Mouse (Mus musculus): ENCODE measurements at regions not wholly inside any gene's neighbourhood (a gene's known extent, or its start where the extent isn't known, plus 50 kb on each side); places are given as distances from the start of the nearest gene placed in this dataset.
"Not testable (repeated sequence)": the region's sequence is repeated elsewhere in the genome, so short reads cannot be mapped to it uniquely, and the experiment has no call there.

DNA sequence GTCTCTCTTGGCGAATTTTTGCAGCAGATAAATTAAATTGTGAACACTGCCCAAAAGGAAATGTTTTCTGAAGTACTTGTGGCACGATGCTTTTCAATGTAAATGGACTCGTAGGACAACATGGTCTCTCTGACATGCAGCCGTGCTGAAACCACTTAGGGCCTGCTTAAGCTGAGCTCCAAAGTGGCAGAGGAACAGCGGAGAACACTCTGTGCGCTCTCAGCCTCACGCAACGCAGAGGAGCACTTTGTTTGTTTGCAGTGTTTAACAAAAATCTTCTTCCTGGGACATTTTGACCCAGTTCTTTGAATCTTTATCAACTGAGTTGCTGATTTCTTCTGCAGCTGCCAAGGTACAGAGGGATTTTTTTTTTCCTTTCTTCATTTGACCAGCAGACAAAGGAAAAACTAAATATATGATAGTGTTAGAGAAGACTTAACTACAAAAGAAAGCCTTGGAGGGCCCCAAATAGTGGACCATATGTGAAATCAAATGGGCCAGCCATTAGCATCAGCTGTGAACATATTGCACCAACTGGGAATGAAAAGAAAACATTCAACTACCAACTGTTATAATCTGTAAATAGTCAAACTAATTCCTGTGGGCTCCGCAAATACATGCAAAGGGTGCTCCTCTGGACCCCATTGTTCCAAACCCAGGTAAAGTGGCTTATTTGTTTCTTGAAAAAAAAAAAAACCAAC, 639.5 kb downstream of the Rwdd3 start:
- no peak for DNase-seq (ENCODE audit: low read depth, low spot score)

DNA sequence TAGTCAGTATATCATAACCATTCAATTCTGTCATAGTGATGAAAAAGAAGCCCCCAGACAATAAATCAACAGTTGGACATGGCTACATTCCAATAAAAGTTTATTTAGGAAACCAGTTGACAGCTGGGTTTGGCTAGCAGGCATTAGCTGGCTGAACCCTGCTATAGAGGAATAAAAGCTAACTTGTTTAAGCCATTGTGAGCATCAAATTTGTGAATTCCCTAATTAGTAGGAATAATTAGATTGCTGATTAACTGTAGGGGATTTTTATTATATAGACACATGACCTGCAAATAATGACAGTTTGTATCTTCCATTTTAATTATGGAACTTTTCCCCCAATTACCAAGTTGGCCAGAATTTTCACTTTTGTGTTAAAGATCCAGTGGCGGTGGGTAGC, 659.8 kb downstream of the Rwdd3 start:
- peak; percentile 3 for DNase-seq (ENCODE audit: low read depth, low spot score)

DNA sequence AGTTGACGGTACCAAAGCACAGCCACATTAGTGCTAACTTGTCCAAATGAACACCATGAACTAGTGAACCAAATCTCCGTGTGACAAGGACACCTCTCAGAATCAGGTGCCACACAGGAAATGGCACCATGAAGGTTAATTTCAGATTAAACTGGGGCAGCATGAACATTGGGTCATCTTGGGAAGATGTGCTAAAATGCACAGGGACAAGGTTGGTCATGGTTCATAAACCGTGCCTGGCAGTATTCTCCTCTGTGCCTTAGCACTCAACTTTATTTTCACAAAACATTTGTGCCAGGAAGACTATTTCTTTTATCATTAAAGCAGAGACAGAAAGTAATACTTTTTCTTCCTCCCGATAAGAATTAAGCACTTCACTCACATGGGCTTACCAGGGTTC, 672.6 kb downstream of the Rwdd3 start:
- DNase-seq (ENCODE audit: low read depth, low spot score): no peak

DNA sequence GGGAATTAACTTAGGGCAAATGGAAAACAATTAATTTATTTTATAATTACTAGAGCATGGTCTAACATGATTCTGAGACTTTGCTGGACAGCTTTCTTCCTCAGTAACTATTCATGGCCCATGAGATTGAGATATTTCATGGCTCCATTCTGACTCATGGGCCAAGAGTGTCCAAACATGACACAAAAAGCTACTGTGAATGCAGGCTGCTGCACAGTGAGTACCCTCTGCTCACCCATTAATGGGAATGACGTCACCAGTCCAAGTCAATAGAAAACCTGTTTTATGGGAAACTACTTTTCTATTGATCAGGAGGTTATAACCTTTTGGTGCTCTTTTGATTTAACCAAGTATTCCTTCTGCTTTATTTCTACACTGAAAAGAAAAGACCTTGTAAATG, 693.6 kb downstream of the Rwdd3 start:
- DNase-seq (ENCODE audit: low read depth, low spot score): no peak

DNA sequence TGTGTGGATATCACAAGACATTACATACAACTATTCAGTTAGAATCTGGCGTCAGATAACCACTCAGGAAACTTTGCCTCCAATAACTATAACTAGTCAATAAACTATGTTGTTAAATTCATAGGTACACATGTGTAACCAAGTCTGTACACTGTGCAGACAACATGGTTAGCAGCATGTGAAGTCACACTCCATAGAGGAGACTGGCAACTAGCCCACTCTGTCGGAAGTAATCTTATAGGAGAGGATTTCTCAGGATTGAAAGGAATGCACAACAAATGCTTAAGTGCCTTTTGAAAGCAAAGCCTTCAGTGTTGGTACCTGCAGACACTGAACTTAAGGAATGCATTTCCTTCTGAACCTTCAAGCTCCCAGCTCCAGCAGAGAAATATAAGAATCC, 693.0 kb upstream of the Ptbp2 start:
- no peak for DNase-seq (ENCODE audit: low read depth, low spot score)

DNA sequence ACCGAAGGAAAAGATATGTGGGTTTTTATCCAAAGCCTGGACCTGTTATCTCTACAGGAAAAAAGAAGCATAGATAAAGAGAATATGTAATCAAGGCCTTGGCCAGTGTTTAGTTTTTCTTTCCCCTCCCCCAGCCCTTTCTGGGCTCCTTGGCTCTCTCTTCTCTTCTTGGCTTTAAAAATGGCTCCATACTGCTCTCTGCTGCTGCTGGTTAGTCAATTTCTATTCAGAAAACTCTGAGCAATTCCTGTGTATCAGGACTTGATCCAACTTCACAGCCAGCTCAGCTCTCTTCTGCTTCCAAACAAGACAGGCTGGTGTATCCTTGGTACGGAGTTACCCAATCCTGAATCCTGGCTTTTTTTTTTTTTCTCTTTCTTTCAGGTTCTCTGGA, 689.4 kb upstream of the Ptbp2 start:
- DNase-seq (ENCODE audit: low read depth, low spot score): no peak

DNA sequence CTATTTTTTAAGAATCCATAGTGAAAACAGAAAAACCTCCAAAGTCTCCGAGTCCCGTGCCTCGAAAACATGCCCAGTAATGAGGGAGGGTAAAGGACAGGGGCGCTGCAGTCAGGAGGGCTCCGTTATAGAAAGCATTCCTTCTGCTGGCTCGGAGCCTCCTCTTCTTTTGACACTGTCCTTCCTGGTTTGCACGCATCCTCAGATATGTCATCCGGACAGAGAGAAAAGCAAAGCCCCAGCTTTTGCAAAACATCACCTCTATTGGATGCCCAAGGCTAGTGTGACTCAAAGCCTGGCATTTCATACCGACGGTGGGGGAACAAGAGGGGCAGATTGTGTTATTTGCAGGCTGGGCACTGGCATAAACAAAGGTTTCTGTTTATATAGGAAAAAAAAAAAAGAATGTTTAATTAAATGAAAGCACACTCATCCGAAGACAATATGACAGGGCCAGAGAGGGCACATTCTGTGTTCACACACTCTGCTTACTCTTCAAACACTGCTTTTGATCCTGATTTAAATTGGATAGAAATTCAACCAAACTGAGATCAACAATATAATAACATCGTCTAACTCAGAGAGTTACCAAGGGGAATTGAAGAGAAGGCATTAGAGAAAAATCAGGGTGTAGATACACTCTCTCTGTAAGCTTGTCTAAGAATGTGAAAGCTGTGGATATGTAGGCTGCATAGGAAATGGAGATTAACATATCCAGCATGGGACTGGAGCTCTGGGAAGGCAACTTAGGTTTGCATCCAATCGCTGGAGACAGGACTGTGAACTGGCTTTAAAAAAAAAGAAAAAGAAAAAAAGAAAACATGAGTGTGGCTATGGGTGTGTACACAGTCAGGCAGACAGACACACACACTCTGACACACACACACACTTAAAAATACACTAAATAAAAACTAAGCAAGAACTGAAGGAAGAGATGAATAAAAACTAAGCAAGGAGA, 688.7 kb upstream of the Ptbp2 start:
- no peak for DNase-seq (ENCODE audit: low read depth, low spot score)

DNA sequence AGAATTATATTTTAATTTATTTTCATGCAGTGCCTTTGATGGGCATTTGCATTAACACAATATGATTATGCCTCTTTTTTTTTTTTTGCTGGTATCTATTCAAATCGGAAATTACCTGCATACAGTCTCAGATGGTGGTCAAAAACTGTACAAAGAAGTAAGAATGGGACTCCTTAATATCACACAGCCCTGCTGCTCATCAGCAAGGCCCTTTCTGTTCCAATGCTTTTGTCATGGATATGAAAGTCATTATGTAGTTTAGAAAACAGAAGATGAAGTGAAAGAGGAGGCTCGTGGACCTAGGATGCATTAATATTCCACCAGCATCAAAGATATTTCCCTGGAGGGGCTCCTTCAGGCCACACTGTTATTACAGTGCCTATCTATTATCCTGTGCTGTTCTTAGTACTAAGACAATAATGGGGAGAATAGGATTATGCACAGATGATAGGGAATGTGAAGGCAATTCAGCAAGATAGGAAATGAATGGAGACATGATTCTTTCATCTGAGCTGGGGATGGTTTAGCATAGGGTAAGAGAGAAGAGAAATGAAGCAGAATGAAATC, 687.7 kb upstream of the Ptbp2 start:
- no peak for DNase-seq (ENCODE audit: low read depth, low spot score)

DNA sequence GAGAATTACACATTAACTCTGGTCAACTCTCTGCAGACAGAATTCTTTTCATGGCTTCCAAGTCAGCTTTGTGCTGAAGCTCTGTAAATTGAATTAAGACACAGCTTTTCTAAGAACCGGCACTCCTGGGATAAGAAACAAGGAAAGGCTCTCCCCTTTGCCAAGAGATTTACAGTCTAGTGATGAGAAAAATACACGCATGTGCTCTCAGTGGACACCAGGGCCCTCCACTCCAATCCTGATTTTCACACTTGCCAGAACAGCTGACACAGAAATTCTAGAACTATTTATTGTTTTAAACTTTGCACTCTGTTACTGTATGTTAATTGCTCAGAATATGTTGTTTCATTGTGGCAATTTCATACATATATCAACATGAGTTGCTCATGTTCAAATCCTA, 684.6 kb upstream of the Ptbp2 start:
- no peak for DNase-seq (ENCODE audit: low read depth, low spot score)

DNA sequence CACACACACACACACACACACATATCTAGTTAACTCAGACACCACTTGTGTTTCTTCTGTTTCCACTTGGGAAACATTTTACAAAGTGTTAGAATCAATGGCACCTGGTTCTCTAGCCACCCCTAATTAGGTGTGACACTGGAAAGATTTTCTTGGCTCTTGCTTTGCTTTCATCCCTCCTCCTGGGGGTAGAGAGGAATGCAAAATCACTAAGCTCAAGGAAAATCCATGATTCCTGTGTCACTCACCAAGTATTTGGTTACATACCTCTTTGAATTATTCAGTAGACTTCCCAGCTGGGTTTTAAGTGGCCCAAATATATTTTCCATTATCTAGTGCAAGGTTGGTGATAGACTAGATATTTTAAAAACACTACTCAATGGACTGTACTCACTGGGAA, 676.5 kb upstream of the Ptbp2 start:
- DNase-seq (ENCODE audit: low read depth, low spot score): no peak

DNA sequence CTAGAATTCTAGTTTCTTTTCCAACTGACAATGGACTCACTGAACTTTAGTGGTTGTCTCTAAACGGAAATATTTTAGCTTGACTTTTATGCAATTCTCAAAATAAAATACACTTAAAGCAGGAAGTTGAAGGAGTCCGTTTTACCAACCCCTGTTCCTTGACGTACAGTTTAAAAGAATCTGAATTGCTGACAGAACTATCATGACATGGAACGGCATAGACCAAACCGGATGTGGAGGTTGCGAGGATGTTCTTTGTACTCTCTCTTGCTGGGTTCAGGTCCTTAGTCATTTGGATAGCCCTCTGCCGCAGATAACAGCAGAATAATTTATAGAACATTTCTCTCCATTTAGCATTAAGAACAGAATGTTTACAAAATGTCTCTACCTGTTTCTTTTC, 673.6 kb upstream of the Ptbp2 start:
- DNase-seq (ENCODE audit: low read depth, low spot score): no peak

DNA sequence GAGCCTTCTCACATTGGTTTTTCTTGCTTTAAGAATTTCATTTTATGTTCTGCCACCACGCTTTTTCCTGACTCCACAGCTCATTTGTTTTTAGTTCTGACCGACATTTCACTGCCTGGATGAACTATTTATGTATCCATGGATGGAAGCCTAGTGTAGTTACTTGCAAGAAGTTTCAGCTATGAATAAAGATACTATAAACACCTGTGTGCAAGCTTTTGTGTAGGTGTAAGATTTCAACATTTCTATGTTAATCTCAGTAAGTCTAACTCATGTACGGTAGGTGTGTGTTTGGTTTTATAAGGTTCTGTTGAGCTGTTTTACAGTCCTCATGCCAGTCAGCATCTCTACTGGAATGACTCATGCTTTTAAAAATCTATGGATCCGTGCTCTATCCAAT, 656.9 kb upstream of the Ptbp2 start:
- DNase-seq (ENCODE audit: low read depth, low spot score): no peak

DNA sequence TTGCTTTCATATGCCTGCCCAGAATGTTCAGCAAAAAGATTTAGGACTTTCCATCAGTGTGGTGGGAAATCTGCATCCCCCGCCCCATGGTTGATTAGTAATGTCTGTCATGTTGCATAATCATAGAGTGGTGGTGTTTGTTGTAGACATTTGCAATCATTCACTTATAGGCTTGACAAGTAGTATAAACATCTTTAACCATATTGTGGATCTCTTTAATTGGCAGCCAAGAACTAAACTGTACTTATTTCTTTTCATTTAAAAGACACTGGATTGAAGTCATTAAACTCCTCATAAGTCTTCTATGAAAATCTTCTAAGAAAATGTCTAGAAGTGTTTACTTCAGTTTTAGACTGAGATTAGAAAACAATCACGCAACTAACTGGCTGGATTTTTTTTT, 646.0 kb upstream of the Ptbp2 start:
- DNase-seq (ENCODE audit: low read depth, low spot score): no peak

DNA sequence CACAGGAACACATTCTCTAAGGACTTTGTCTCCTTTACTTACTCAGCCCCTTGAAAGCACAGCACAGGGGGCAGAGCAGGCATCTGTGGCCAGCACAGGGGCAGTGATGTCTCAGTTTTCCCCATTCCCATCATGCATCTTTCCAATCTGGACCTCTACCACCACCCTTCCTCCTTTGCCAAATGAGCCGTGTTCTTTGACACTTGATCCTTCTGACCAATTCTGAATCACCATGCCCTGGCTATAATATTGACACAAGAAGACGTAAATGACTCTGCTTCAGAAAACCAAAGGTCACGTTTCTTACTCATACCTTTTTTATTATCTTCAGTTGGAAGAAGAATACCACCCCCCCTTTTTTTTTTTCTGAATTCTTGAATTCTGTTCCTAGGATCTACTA, 632.4 kb upstream of the Ptbp2 start:
- no peak for DNase-seq (ENCODE audit: low read depth, low spot score)

DNA sequence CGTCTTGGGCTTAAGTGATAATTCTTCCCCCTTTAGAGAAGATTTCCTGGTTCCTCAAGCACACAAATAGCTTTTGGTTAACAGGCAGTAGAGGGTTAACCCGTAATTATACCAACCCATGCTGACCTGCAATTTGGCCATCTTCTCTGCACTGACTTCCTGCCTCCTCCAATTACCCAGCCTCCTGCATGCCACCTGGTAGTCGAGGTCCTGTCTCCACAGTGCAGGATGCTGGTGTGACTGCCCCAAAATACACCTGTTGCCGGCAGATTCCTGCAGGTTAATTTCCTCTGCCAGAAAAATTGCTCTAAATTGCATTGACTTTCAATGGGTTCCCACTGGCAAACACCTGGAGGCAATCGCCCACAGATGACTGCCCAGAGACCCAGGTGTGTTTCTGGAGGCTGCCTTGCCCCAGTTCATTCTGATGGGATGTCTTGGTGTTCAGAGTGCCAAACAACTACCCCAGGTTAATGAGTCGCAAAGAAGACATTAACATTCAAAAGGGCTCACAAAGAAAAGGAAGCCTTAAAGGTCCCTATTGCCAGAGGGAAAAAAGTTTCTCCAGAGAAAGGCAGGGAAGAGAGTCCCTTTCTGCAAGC, 591.5 kb upstream of the Ptbp2 start:
- no peak for DNase-seq (ENCODE audit: low read depth, low spot score)

DNA sequence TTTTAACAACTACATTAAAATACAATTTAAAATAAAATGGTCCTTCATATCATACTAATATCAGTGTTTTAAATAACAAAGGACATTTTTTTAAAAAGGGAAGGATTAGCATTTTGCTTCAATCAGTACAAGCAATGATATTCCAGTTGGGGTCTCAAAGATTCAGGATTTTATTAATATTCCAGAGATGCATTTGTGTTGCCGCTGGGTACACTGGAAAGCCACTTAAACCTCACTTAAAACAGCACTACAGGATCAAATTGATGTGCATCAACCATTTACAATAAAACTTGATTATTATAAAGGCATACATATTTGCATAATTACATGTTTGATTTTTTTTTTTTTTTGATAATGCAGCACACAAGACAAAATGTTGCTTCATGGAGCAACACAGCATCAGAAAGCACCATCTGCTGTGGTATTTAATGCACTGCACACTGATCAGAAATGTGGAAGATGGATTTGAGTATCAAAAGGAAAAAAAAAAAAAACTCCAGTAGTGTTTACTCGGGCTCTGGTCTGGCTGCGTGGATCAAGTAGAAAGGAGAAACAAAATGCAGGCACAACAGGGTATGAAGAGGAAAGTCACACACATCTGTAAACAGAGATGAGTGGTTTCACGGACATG, 558.6 kb upstream of the Ptbp2 start:
- DNase-seq (ENCODE audit: low read depth, low spot score): no peak

DNA sequence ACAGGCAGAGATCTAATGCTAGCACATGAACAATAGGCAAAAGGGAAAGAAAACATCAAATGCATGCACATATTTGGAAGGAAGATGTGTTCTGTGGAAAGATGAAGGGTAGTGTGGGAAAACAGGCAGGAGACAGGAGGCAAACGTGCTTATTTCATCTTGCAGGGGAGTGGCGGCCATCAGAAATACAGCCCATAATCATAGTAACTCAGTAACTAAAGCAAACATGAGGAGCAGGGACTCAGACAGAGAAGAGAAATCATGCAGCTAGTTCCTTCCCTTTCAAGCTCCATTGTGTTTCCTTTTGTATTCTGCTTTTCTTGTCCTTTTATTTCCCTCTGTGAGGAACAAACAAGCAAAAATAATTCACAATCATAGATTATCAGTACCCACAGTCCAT, 557.6 kb upstream of the Ptbp2 start:
- no peak for DNase-seq (ENCODE audit: low read depth, low spot score)

DNA sequence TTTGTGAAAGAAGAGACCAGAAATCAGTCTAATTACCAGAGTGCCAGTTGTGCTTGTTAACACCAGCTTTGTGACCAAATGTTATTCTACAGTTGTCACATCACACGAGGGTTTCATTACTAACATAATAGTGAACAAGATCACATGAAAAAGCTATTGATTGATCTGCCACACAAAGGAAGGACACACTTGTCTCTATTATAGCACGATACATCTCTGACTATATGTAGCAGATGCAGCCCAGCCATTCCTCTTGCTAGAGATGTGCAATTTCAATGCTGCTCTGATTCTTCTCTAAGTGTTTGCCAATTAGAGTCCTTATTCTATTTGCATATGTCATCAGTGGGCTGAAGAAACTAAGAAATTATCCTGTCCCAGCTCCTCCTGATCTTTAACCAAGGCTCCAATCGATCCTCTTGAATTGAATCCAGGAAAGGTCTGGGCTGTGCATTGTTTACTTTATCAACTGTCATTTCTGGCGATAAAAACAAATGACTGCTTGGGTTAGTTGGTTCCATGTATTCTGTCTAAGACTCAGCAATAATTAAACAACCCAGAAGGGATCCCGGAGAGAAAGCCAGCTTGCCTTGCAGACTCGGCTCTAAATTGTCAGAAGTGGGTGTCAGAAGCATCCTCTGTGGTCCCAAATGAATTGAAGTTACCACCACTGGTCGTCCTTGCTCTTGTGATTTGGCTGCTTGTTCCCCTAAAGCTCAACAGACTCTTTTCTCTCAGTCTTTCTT, 551.7 kb upstream of the Ptbp2 start:
- DNase-seq (ENCODE audit: low read depth, low spot score): no peak

DNA sequence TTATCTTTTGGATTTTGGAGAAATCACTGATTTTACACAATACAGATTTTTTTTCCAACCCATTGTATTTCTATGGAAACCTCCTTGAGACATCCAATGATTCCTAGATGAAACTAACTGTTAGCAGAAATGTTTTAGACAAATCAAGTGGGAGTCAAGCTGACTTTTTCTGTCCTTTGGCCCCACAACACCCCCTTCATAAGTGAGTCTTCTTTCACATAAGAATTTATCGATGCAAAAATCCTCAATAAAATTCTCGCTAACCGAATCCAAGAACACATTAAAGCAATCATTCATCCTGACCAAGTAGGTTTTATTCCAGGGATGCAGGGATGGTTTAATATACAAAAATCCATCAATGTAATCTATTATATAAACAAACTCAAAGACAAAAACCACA, 522.8 kb upstream of the Ptbp2 start:
- DNase-seq (ENCODE audit: low read depth, low spot score): not testable (repeated sequence)

DNA sequence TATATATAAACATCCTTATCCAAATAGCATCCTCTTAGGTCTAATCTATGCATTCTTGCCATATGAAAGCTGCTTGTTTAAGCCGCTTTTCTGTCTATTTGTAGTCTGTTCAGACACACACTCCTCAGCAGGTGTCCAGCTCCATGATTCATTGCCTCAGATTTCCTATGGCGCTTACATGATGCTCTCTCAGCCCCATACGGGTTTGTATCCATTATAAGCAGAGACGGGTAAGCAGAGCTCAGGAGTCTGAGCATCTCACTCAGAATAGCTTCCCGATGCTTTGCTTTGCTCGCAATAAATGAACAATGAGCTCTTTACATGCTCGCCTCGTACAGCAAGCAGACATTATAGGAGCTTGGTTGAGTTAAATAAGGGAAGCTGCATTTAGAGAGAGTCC, 521.3 kb upstream of the Ptbp2 start:
- DNase-seq (ENCODE audit: low read depth, low spot score): peak; percentile 26

Measured in mesoderm, embryonic 11.5 days (tissue).